Mouse (Mus musculus): ENCODE measurements around the gene Eif4g1. TPM values are rescaled to one million over a fixed set of nuclear protein-coding genes. Genes with fewer than 3 reads are reported as not detected.

Eif4g1 gene
- total and polyA plus RNA-seq, 2 experiments from 2014 or later = 74.6 to 296 TPM

DNA sequence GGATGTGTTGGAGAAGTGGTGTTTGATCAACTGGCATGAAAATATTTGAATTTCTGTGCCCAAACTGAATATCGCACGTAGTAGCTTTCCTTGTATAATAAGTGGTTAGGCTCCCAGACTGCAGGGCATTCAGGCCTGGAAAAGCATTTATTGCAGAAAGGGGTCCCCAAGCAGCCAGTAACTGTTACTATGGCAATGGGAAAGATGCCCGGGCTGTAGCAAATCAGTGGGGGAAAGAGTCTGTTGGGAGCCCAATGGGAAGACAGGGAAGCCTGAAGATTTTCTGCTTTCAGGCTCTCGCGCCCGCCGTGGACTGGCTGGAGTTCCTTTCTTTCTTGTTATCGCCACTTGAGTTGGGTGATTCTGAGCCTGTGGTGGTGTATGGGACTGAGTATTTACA is 29.7 kb upstream of the Eif4g1 start:
- TF ChIP-seq EP300 (IDR thresholded peaks at IDR 0.05; ENCODE audit: low read depth) (no peak), CTCF (IDR thresholded peaks at IDR 0.05; ENCODE audit: low read depth) (no peak)
- no peak overlapping the region for H3K4me2 ChIP-seq (ENCODE audit: low read depth, low read length)
- DNase-seq (ENCODE audit: low spot score) (no peak), ATAC-seq (ENCODE audit: insufficient read depth, low read depth) (no peak)
- H3K36me3 ChIP-seq (replicated peaks; ENCODE audit: control insufficient read depth, insufficient read depth, low read length) = no peaks in the 10 kb centered on the region
- no peak overlapping the region for H3K9ac ChIP-seq (replicated peaks; ENCODE audit: low read depth, low read length)
- H3K4me3 ChIP-seq (ENCODE audit: low read depth, low read length) = no peak overlapping the region
- H3K9me3 ChIP-seq (replicated peaks; ENCODE audit: control insufficient read depth, low read length) = no peaks in the 10 kb centered on the region
- no peaks in the 10 kb centered on the region for H3K4me1 ChIP-seq (ENCODE audit: control insufficient read depth, insufficient read depth)
- no peak overlapping the region for H3K27ac ChIP-seq (ENCODE audit: low read depth)
- WGBS = 77% methylated on average over 8 of the region's 8 CpGs
- H3K27me3 ChIP-seq (ENCODE audit: control insufficient read depth, insufficient read depth, low read length) = no peaks in the 10 kb centered on the region

DNA sequence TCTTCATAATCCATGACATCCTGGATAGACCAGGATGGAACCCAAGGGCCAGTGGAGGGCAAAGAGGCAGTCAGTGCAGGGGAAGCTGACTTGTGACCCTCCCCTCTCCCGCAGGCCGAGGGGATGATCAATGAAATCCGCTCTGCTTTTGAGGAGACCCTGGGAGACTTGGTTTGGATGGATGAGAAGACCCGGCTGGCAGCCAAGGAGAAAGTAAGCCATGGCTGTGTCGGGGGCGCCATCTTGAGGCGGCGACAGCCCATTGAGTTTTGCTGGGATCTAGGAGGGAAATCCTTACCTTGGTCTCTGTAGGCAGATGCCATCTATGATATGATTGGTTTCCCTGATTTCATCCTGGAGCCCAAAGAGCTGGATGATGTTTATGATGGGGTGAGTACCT is 26.0 kb upstream of the Eif4g1 start:
- Histone ChIP-seq H3K4me3 (ENCODE audit: low read depth, low read length) (no peak overlapping the region), H3K27me3 (ENCODE audit: control insufficient read depth, insufficient read depth, low read length) (no peaks in the 10 kb centered on the region), H3K4me2 (ENCODE audit: low read depth, low read length) (no peak overlapping the region), H3K27ac (ENCODE audit: low read depth) (no peak overlapping the region), H3K36me3 (replicated peaks; ENCODE audit: control insufficient read depth, insufficient read depth, low read length) (no peaks in the 10 kb centered on the region), H3K9me3 (replicated peaks; ENCODE audit: control insufficient read depth, low read length) (no peaks in the 10 kb centered on the region), H3K9ac (replicated peaks; ENCODE audit: low read depth, low read length) (no peak overlapping the region), H3K4me1 (ENCODE audit: control insufficient read depth, insufficient read depth) (no peaks in the 10 kb centered on the region)
- peak; percentile 25 for DNase-seq (ENCODE audit: low spot score)
- ATAC-seq (ENCODE audit: insufficient read depth, low read depth) = no peak
- 3% methylated on average over 8 of the region's 8 CpGs for WGBS
- TF ChIP-seq CTCF (IDR thresholded peaks at IDR 0.05; ENCODE audit: low read depth) (peak; percentile 62), EP300 (IDR thresholded peaks at IDR 0.05; ENCODE audit: low read depth) (no peak)

DNA sequence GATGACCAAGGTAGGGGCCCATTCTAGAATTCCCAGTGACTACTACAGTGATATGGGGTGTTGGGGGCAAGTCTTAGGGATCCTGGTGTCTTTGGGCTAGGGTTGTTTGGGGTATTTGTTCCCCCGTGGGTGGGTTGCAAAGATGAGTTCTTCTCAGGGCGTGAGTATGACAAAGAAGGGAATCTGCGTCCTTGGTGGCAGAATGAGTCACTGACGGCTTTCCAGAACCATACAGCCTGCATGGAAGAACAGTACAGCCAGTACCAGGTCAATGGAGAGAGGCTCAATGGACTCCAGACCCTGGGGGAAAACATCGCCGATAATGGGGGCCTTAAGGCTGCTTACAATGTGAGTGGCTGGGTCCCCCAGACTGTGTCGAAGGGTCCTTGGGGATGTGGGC is 24.2 kb upstream of the Eif4g1 start:
- 79% methylated on average over 7 of the region's 7 CpGs for WGBS
- TF ChIP-seq EP300 (IDR thresholded peaks at IDR 0.05; ENCODE audit: low read depth) = no peak
- TF ChIP-seq CTCF (IDR thresholded peaks at IDR 0.05; ENCODE audit: low read depth) = no peak
- Histone ChIP-seq H3K9ac (replicated peaks; ENCODE audit: low read depth, low read length) (no peak overlapping the region), H3K4me2 (ENCODE audit: low read depth, low read length) (no peak overlapping the region), H3K27me3 (ENCODE audit: control insufficient read depth, insufficient read depth, low read length) (no peaks in the 10 kb centered on the region), H3K9me3 (replicated peaks; ENCODE audit: control insufficient read depth, low read length) (no peaks in the 10 kb centered on the region), H3K27ac (ENCODE audit: low read depth) (no peak overlapping the region), H3K4me1 (ENCODE audit: control insufficient read depth, insufficient read depth) (no peaks in the 10 kb centered on the region), H3K4me3 (ENCODE audit: low read depth, low read length) (no peak overlapping the region), H3K36me3 (replicated peaks; ENCODE audit: control insufficient read depth, insufficient read depth, low read length) (no peaks in the 10 kb centered on the region)
- ATAC-seq (ENCODE audit: insufficient read depth, low read depth) (no peak), DNase-seq (ENCODE audit: low spot score) (no peak)

DNA sequence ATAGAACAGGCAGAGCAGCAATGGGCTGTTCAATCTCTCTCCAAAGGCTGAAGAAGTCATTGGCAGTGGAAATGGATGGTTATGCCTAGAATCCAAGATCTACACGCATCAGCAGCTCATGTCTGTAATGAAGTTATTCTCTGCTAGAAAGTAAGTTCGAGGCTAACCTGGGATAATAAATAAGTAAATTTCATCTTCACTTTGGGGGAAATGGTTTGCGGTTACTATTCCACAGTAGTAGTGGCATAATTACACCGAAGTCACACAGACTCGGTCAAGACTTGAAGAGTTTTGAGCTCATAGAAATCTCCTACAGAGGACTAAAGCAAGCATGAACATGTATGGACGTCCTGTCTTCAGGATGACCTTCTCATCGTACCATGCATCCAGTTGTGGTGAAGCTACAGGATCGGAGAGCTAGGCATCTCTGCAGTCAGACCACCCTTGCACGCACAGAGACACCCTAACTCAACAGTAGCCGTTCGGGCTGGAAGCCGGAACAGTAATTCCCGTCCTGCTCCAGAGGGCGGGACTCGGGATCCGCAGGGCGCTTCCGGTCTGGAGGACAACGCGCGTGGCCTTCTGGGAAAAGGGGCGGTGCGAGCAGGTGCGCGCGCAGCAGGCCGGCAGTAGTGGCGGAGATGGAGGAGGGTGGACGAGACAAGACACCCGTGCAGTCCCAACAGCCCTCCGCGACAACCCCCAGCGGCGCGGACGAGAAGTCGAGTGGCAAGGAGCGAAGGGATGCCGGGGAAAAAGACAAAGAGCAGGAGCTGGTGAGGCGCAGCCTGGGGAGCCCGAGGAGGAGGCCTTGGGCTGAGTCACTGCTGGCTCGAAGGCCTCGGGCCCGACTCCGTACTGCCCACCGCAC is 16.8 kb upstream of the Eif4g1 start, which contains the start of gene Psmd2:
Psmd2 (plus strand) TSS at position 577 of the 871 bp plus-strand sequence.
- 2% methylated on average over 45 of the region's 46 CpGs for WGBS
- peak; percentile 97 for ATAC-seq (ENCODE audit: insufficient read depth, low read depth)
- H3K27me3 ChIP-seq (ENCODE audit: control insufficient read depth, insufficient read depth, low read length) = no peaks in the 10 kb centered on the region
- peak within 1 kb of the TSS; percentile 63 for H3K4me2 ChIP-seq (ENCODE audit: low read depth, low read length)
- H3K36me3 ChIP-seq (replicated peaks; ENCODE audit: control insufficient read depth, insufficient read depth, low read length) = peaks cover 20% of the 10 kb centered on the region
- peak within 1 kb of the TSS; percentile 80 for H3K9ac ChIP-seq (replicated peaks; ENCODE audit: low read depth, low read length)
- H3K9me3 ChIP-seq (replicated peaks; ENCODE audit: control insufficient read depth, low read length) = no peaks in the 10 kb centered on the region
- peak; percentile 90 for DNase-seq (ENCODE audit: low spot score)
- peak within 1 kb of the TSS; percentile 67 for H3K27ac ChIP-seq (ENCODE audit: low read depth)
- peak; percentile 24; the same call in 1 of the 2 replicates for TF ChIP-seq CTCF (IDR thresholded peaks at IDR 0.05; ENCODE audit: low read depth)
- TF ChIP-seq EP300 (IDR thresholded peaks at IDR 0.05; ENCODE audit: low read depth) = no peak
- H3K4me3 ChIP-seq (ENCODE audit: low read depth, low read length) = peak within 1 kb of the TSS; percentile 81
- H3K4me1 ChIP-seq (ENCODE audit: control insufficient read depth, insufficient read depth) = peaks cover 15% of the 10 kb centered on the region

DNA sequence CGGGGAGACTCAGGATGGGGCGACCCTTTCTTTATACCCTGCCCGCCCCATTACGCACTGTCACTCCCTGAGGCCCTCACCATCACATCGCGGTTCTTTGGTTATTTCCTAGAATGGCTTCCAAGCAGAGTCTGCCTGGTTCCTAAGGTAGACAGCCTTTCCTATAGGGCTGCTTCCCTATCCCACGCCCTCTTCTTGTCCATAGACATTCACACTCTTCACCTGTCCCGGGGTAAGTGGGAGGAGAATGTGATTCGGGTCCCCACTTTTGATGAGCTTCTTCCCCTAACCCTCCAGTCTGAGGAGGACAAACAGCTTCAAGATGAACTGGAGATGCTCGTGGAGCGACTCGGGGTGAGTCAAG is 16.2 kb upstream of the Eif4g1 start:
- TF ChIP-seq EP300 (IDR thresholded peaks at IDR 0.05; ENCODE audit: low read depth) = no peak
- TF ChIP-seq CTCF (IDR thresholded peaks at IDR 0.05; ENCODE audit: low read depth) = no peak
- H3K4me2 ChIP-seq (ENCODE audit: low read depth, low read length) = peak overlapping the region; percentile 63
- 0 out of 2 replicates have a peak overlapping the region, but pooled peaks have one; percentile 33 for H3K27ac ChIP-seq (ENCODE audit: low read depth)
- ATAC-seq (ENCODE audit: insufficient read depth, low read depth) = no peak
- DNase-seq (ENCODE audit: low spot score) = no peak
- no peaks in the 10 kb centered on the region for H3K9me3 ChIP-seq (replicated peaks; ENCODE audit: control insufficient read depth, low read length)
- H3K4me1 ChIP-seq (ENCODE audit: control insufficient read depth, insufficient read depth) = peaks cover 15% of the 10 kb centered on the region
- 8% methylated on average over 12 of the region's 12 CpGs for WGBS
- peak overlapping the region; percentile 81 for H3K4me3 ChIP-seq (ENCODE audit: low read depth, low read length)
- H3K36me3 ChIP-seq (replicated peaks; ENCODE audit: control insufficient read depth, insufficient read depth, low read length) = peaks cover 26% of the 10 kb centered on the region
- no peaks in the 10 kb centered on the region for H3K27me3 ChIP-seq (ENCODE audit: control insufficient read depth, insufficient read depth, low read length)
- peak overlapping the region; percentile 80 for H3K9ac ChIP-seq (replicated peaks; ENCODE audit: low read depth, low read length)

All from heart, postnatal 0 days (tissue).